Mouse (Mus musculus): ENCODE data around the gene Rhebl1. TPM values are rescaled to one million over a fixed set of nuclear protein-coding genes. Genes with fewer than 3 reads are reported as not detected.

Gene Rhebl1
- total and polyA plus RNA-seq, 2 experiments: 0.37 to 1.8 TPM

GRCm38 (mm10) chr15:98886667-98887387 is 7.5 kb downstream of the Rhebl1 start:
- H3K4me3 ChIP-seq (ENCODE audit: insufficient read depth, low read depth, low read length): no peak overlapping the region
- H3K27ac ChIP-seq (replicated peaks; ENCODE audit: insufficient read depth, low read depth, low read length): no peak overlapping the region
- no peak for DNase-seq (ENCODE audit: extremely low read depth, low read depth, low spot score)
- no peaks in the 10 kb centered on the region for H3K4me1 ChIP-seq (ENCODE audit: control insufficient read depth, insufficient read depth, low read length)
- H3K79me2 ChIP-seq (ENCODE audit: control insufficient read depth, insufficient read depth, low read length): no peaks in the 10 kb centered on the region
- 82% methylated on average over 8 of the region's 8 CpGs for WGBS
- no peak overlapping the region for H3K9ac ChIP-seq (ENCODE audit: low read depth, low read length)
- H3K27me3 ChIP-seq (ENCODE audit: control insufficient read depth, insufficient read depth, low read length): no peaks in the 10 kb centered on the region
- TF ChIP-seq POLR2A (IDR thresholded peaks at IDR 0.05; ENCODE audit: extremely low read depth, insufficient read depth, low read length) (no peak), CTCF (IDR thresholded peaks at IDR 0.05; ENCODE audit: low read depth, low read length) (no peak)
- no peaks in the 10 kb centered on the region for H3K36me3 ChIP-seq (ENCODE audit: control insufficient read depth, insufficient read depth, low read length)

- WGBS: 92% methylated on average over 1 of the region's 1 CpGs
- H3K27ac ChIP-seq (replicated peaks; ENCODE audit: insufficient read depth, low read depth, low read length): no peak overlapping the region
- no peak for TF ChIP-seq CTCF (IDR thresholded peaks at IDR 0.05; ENCODE audit: low read depth, low read length)
- TF ChIP-seq POLR2A (IDR thresholded peaks at IDR 0.05; ENCODE audit: extremely low read depth, insufficient read depth, low read length): no peak
- no peaks in the 10 kb centered on the region for H3K27me3 ChIP-seq (ENCODE audit: control insufficient read depth, insufficient read depth, low read length)
- H3K79me2 ChIP-seq (ENCODE audit: control insufficient read depth, insufficient read depth, low read length): no peaks in the 10 kb centered on the region
- H3K4me3 ChIP-seq (ENCODE audit: insufficient read depth, low read depth, low read length): no peak overlapping the region
- H3K9ac ChIP-seq (ENCODE audit: low read depth, low read length): no peak overlapping the region
- DNase-seq (ENCODE audit: extremely low read depth, low read depth, low spot score): no peak
- H3K4me1 ChIP-seq (ENCODE audit: control insufficient read depth, insufficient read depth, low read length): no peaks in the 10 kb centered on the region
- H3K36me3 ChIP-seq (ENCODE audit: control insufficient read depth, insufficient read depth, low read length): no peaks in the 10 kb centered on the region
Measured at GRCm38 (mm10) chr15:98884106-98884505, 10.2 kb downstream of the Rhebl1 start.

GRCm38 (mm10) chr15:98883661-98884060 is 10.7 kb downstream of the Rhebl1 start:
- no peak overlapping the region for H3K4me3 ChIP-seq (ENCODE audit: insufficient read depth, low read depth, low read length)
- H3K27me3 ChIP-seq (ENCODE audit: control insufficient read depth, insufficient read depth, low read length): no peaks in the 10 kb centered on the region
- no peaks in the 10 kb centered on the region for H3K4me1 ChIP-seq (ENCODE audit: control insufficient read depth, insufficient read depth, low read length)
- no peak for TF ChIP-seq POLR2A (IDR thresholded peaks at IDR 0.05; ENCODE audit: extremely low read depth, insufficient read depth, low read length)
- TF ChIP-seq CTCF (IDR thresholded peaks at IDR 0.05; ENCODE audit: low read depth, low read length): no peak
- H3K27ac ChIP-seq (replicated peaks; ENCODE audit: insufficient read depth, low read depth, low read length): no peak overlapping the region
- no peaks in the 10 kb centered on the region for H3K36me3 ChIP-seq (ENCODE audit: control insufficient read depth, insufficient read depth, low read length)
- no peaks in the 10 kb centered on the region for H3K79me2 ChIP-seq (ENCODE audit: control insufficient read depth, insufficient read depth, low read length)
- H3K9ac ChIP-seq (ENCODE audit: low read depth, low read length): no peak overlapping the region
- DNase-seq (ENCODE audit: extremely low read depth, low read depth, low spot score): no peak

- H3K27ac ChIP-seq (replicated peaks; ENCODE audit: insufficient read depth, low read depth, low read length): no peak overlapping the region
- H3K9ac ChIP-seq (ENCODE audit: low read depth, low read length): no peak overlapping the region
Measured at GRCm38 (mm10) chr15:98881656-98882008, 12.7 kb downstream of the Rhebl1 start.

GRCm38 (mm10) chr15:98880978-98881655 is 13.2 kb downstream of the Rhebl1 start:
- TF ChIP-seq POLR2A (IDR thresholded peaks at IDR 0.05; ENCODE audit: extremely low read depth, insufficient read depth, low read length) (0 out of 2 replicates have a peak, but pooled peaks have one; percentile 17), CTCF (IDR thresholded peaks at IDR 0.05; ENCODE audit: low read depth, low read length) (peak; percentile 42)

More at GRCm38 (mm10) chr15:98881656-98882008, 12.7 kb downstream of the Rhebl1 start:
- Histone ChIP-seq H3K4me1 (ENCODE audit: control insufficient read depth, insufficient read depth, low read length) (no peaks in the 10 kb centered on the region), H3K27me3 (ENCODE audit: control insufficient read depth, insufficient read depth, low read length) (no peaks in the 10 kb centered on the region), H3K79me2 (ENCODE audit: control insufficient read depth, insufficient read depth, low read length) (no peaks in the 10 kb centered on the region), H3K36me3 (ENCODE audit: control insufficient read depth, insufficient read depth, low read length) (no peaks in the 10 kb centered on the region), H3K4me3 (ENCODE audit: insufficient read depth, low read depth, low read length) (no peak overlapping the region)
- TF ChIP-seq CTCF (IDR thresholded peaks at IDR 0.05; ENCODE audit: low read depth, low read length): no peak
- TF ChIP-seq POLR2A (IDR thresholded peaks at IDR 0.05; ENCODE audit: extremely low read depth, insufficient read depth, low read length): no peak
- no peak for DNase-seq (ENCODE audit: extremely low read depth, low read depth, low spot score)
- WGBS: 41% methylated on average over 5 of the region's 5 CpGs

GRCm38 (mm10) chr15:98877331-98877730 is 17.0 kb downstream of the Rhebl1 start:
- Histone ChIP-seq H3K79me2 (ENCODE audit: control insufficient read depth, insufficient read depth, low read length) (no peaks in the 10 kb centered on the region), H3K36me3 (ENCODE audit: control insufficient read depth, insufficient read depth, low read length) (no peaks in the 10 kb centered on the region), H3K27me3 (ENCODE audit: control insufficient read depth, insufficient read depth, low read length) (no peaks in the 10 kb centered on the region), H3K4me1 (ENCODE audit: control insufficient read depth, insufficient read depth, low read length) (no peaks in the 10 kb centered on the region), H3K9ac (ENCODE audit: low read depth, low read length) (no peak overlapping the region), H3K27ac (replicated peaks; ENCODE audit: insufficient read depth, low read depth, low read length) (no peak overlapping the region), H3K4me3 (ENCODE audit: insufficient read depth, low read depth, low read length) (no peak overlapping the region)
- DNase-seq (ENCODE audit: extremely low read depth, low read depth, low spot score): peak; percentile 53
- 20% methylated on average over 3 of the region's 3 CpGs for WGBS
- TF ChIP-seq POLR2A (IDR thresholded peaks at IDR 0.05; ENCODE audit: extremely low read depth, insufficient read depth, low read length) (no peak), CTCF (IDR thresholded peaks at IDR 0.05; ENCODE audit: low read depth, low read length) (peak; percentile 25)

More at GRCm38 (mm10) chr15:98880978-98881655, 13.2 kb downstream of the Rhebl1 start:
- Histone ChIP-seq H3K4me1 (ENCODE audit: control insufficient read depth, insufficient read depth, low read length) (no peaks in the 10 kb centered on the region), H3K9ac (ENCODE audit: low read depth, low read length) (peak overlapping the region; percentile 81), H3K4me3 (ENCODE audit: insufficient read depth, low read depth, low read length) (peak overlapping the region; percentile 86), H3K27me3 (ENCODE audit: control insufficient read depth, insufficient read depth, low read length) (no peaks in the 10 kb centered on the region), H3K36me3 (ENCODE audit: control insufficient read depth, insufficient read depth, low read length) (no peaks in the 10 kb centered on the region), H3K79me2 (ENCODE audit: control insufficient read depth, insufficient read depth, low read length) (no peaks in the 10 kb centered on the region), H3K27ac (replicated peaks; ENCODE audit: insufficient read depth, low read depth, low read length) (peak overlapping the region; percentile 52)
- peak; percentile 80 for DNase-seq (ENCODE audit: extremely low read depth, low read depth, low spot score)
- under 1% methylated on average over 48 of the region's 48 CpGs for WGBS

All from liver, adult 2 months (tissue).